Mouse (Mus musculus) spleen, postnatal 14 days (tissue): ENCODE results near the gene Mapk8ip1.

Source experiments
- DNase-seq, 2 experiments: peaks; one replicate each; pipeline ENCODE4 v3.0.0; 2021 to 2022; ENCODE audit warnings: low spot score in 2 of 2

Gene Mapk8ip1

DNA sequence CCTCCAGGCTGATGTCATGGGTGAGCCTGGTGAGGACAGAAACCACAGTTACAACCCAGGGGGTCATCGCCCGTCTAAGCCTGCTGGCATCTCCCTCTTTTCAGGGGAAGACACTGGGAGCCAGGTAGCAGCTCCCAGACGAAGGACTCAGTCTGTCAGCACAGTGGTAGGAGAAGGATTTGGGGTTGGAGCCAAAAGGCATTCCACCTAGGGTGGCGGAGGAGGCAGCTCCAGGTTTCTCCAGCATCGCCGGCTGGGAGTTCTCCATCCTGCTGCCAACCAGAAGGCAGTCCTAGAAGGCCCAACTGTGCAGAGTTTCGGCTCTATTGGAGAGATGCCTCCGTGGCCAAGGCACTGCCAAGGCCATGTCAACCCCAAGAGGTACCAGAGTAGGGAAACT lies 9.9 kb downstream of the Mapk8ip1 start:
- no peak for DNase-seq

DNA sequence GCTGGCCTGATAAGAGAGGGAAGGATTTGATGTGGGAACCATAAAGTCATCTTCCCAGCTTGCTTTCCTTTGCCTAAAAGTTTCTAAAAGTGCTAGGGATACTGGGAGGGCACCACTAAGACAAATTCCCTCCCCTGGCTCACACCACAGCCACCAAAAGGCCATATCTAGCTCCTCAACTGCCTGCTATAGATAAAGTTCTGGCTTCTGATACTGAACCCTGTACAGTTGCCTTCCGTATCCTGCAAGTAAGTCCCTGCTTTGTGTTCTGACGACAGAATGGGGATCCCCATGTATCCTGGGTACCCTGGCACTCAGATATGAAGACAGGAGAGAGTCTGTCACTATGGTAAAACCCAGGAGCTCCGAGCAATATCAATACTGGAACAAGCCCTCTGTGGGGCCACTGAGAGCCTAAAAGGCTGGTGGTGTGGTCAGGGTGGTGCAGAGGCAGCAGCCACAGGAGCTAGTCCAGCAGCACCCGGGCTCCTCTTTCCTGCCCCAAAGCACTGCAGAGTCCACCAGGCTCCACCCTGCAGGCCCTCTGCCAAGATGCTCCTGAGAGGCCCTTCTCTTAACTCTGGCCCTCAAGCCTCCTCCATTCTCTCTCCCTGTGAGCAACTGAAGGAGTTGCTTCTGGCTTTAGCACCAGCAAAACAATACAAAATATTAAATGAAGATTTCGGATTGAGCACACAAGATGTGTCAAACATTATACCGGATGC lies 10.7 kb downstream of the Mapk8ip1 start:
- no peak for DNase-seq

DNA sequence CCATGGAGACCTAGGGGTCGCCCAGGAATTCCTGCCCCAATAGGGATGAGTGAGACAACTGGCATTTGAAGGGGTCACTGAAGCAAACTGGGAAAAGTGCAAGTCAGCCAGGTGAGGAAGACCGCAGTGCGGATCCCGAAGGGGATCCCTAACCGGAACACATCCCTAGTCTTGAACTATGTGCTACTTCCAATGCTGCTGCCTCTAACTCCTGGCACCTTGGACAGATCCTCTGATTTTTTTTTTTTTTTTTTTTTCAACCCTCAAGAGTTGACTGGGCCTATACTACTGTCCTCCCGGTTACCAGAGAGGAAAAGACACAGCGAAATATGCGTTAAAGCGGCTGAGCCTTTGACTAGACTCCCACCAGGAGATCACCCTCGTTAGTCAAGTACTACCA lies 11.4 kb downstream of the Mapk8ip1 start:
- no peak for DNase-seq

DNA sequence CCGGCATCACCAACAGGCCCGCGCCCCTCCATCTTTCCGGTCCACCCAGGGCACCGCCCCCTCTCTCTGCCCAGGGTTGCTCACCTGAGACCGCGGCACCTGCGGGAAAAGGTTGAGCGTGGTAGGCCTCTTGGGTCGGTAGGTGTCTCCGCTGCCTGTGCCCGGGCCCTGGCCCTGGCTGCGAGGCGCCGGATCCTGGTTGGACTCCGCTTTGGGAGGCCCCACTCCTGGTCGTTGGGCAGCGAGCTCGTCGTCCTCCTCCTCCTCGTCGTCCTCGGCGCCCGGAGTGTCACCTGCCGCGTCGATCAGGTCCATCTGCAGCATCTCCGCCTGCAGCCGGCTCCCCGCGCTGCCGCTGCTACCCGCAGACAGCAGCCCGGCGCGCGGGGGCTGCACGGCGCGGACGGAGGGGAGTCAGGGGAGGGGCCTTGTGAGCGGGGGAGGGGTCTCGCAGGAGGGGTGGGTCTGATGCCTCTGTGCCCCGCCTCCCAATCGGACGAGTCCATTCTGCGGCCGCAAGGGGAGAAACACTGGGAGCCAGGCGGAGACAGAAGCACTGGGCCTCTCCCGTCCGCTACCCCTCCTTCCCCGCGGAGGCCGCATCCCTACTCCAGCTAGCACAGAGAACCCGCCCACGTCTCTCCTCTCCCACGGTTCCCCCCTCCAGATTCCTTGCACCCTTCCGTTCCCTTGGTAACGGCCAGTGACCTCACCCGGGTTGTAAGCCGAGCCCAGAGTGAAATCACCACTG lies 12.0 kb downstream of the Mapk8ip1 start:
- peak in 1 of 2 experiments; percentile 8 for DNase-seq

DNA sequence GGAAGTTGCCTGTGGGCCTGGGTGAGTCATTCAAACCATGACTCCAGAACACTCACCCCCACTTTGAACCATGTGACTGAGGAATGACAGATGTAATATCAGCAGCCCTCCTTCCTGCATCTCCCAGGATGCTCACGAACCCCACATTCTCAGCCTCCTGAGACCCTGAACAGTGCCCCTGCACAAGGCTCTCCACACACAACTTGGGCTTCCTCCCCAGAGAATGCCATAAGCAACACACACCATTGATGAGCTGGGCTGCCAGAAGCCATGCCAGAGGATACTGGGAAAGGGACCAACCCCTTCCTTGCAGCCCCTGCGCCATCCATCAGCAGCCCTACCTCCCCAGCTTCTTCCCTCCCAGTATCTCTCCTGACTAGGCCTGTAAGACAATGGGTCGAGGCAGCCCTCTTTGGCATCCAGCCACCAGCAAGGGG lies 13.0 kb downstream of the Mapk8ip1 start:
- DNase-seq = no peak

DNA sequence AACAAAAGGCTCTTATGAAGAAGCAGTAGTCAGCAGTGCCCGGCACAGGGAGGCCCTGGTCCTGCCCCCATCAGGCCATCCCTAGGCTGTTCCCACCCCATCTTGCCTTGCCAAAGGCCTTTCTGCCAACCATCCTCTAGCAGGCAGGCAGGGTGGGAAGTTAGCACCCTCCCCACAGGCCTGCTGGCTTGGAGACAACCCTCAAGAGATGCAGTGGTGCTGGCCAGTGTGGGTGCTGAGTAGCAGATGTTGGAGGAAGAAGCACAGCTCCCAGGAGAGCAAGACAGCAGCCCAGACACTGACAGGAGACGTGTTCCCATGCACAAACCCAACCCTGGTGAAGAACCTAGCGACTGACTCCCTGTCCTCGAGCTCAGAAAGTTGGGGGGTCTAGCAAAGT lies 13.4 kb downstream of the Mapk8ip1 start:
- no peak for DNase-seq

DNA sequence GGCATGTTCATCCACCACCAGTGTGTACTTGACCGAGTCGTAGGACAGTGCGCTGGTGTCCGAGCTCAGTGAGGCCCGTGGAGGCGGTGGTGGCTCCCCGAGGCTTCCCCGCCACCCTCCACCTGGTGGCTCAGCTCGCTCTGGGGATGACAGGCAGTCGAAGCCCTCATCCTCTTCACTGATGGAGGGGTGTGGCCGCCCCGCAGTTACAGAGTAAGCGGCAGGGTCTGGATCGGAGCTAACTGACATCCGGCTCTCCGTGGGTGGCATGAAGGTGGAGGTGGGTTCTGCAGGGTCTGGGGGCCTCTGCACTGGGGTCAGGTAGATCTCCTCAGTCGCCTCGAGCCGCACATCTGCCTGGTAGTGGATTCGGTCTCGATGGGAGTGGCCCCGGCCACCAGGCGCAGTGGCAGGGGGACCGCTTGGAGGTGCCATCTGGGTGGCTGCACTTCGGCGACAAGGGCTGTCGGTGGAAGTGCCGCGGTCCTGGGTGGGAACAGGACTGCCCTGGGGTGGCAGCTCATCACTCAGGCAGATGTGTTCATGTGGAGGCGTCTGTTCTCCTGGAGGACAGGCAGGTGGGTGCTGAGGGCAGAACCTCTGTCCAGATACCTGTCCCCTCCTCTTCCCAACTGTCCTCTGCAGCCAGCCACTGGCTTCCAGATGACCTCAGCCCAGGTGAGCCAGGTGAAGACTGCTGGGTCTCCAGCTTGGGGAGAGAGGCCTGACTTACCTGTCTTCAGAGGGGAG lies 14.1 kb downstream of the Mapk8ip1 start:
- no peak for DNase-seq

DNA sequence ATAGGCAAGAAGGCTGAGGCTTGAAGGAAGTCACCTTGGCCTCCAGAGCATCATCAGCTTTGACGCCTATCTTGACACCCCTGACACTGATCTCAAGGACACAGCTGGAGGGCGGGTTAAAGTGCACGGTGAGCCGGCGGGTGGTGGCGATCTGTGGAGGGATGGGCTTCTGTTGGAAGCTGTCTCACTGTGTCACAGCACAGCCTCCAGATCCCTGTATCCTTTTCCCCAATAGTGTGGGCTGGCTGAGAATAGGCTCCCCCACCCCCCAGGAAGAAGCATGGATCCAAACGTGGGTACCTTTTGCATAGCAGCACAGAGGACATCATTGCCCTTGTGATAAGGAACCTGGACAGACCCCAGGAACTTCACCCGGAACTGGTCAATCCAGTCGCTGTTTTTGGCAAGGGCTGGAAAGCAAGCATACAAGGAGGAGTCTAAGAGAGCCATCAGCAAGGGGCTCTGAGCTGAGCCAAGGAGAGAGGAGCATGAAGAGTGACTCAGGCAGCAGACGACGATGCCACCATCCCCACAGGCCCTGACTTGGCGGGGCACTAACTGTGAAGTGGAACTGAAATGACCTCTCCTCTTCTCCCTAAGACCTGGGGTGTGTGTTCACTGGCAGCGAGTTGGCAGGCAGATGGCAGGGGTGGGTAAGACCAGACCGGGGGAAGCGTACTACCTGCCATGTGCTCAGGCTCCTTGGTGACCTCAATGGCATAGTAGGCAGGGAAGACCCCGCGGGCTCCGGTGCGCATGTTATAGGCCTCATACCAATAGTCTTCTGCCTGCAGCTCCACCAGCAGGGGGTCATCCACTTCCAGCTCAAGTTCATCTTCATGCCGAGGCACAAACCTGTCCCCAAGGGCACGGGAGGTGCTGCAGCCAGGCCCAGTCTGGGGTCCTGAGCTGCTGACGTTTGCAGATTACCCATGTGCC lies 15.7 kb downstream of the Mapk8ip1 start:
- no peak for DNase-seq

DNA sequence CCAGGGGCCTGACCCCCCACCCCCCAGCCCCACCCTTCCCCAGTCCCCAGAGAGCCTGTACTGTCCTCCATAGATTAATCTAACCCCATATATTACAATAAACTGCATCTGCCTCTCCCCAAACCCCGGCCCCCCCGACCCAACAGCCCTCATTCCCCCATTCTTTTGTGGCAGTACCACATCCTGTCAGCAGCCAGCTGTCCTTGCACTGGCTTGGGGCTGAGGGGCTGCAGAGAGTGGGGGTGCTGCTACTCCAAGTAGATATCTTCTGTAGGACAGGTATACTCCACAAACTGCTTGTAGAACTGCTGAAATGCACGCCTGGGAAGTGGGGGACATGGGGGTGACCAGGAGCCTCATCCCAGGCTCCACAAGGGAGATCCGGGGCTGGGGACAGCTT lies 17.0 kb downstream of the Mapk8ip1 start:
- DNase-seq = no peak

DNA sequence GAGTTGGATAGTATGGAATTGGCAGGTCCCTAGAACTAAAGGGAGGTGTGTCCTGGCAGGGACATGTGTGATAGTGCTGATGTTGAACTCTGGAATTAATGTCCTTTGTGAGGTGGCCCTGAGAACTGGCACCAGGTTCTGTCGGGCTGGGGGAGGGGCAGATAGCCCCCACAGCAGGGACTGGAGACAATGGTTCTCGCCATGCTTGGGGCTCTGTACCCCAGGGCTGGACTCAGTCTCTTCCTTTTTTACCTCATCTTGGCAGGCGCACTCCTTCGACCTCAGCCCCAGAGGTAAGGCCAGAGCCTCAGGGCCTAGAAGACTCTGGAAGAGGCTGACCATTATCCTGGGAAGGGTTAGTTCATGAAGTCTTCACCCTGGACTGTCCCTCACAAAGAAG lies 18.3 kb downstream of the Mapk8ip1 start:
- DNase-seq = no peak

DNA sequence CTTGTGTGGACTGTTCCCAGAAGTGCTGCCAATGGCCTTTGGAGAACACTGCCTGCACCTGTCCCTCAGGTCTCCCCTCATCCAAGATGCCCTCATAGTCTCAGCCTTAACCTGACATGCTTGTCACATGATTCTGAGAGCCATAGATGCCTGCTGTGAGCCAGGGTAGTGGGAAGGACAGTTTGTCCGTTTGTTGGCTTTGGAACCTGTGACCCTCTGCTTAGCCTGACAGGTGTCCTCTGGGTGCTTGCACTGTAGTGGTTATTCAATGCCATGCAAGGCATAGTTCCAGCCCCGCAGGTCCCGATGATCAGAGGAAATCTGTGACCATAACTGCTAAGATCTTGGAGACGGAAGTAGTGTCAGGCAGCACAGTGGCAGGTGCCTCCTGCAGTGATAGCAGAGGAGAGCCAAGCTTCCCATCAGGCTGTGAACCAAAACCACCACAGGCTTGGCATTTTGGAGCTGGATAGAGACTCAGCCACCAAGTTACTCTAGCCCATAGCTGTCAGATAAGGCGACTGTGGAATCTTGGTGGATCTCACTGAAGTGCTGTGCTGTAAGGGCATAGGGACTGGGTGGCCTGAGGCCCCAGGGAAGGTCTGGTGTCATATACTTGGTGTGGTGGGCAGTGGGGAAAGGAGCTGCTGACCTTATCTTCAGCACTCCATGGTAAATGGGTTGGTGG lies 19.0 kb downstream of the Mapk8ip1 start, which contains the start of gene 1700029I15Rik:
Gene 1700029I15Rik, plus strand, starts transcription at position 638 of the 688 bp plus-strand sequence.
- DNase-seq = no peak

DNA sequence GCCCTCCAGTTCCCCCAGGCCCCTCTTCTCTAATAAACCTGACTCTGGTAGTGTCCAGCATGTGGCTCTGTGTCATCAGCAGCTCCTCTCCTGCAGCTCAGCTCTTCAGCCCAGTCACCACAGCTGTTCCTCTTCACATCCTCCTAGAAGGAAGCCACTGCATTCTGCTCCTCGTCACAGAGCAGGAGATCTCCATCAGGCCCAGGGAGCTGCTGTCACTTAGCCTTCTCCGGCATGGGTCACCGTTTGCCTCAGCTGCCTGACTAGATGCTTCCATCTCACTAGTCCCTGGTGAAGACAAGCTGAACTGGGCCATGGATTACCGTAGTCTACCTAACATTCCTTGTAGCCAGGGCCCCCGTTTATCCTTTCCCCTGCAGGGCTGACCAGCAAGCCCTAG lies 19.9 kb downstream of the Mapk8ip1 start:
- DNase-seq = no peak

DNA sequence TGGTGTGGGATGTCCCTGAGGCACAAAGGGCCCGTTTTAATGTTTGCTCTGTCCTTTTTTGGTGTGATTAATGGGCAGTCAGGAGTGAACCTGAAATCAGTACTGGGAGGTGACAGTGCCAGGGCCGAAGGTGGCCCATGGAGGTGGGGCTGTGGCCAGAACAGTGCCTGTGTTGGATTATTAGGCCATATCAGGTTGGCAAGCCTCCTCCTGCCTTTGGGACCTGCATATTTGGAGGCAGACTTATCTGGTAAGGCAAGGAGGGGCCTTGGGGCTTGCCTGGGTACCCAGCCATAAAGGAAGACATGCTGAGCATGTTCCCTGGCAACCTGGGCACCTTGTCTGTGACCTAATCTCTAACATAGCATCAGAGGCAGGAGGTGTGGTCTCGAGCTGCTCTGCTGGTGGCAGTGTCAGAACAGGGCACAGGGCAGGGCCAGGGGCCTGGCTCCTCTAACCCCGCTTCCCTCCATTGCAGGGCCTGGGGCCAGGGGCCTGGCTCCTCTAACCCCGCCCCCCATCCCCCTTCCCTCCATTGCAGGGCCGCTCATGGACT lies 20.5 kb downstream of the Mapk8ip1 start:
- no peak for DNase-seq

DNA sequence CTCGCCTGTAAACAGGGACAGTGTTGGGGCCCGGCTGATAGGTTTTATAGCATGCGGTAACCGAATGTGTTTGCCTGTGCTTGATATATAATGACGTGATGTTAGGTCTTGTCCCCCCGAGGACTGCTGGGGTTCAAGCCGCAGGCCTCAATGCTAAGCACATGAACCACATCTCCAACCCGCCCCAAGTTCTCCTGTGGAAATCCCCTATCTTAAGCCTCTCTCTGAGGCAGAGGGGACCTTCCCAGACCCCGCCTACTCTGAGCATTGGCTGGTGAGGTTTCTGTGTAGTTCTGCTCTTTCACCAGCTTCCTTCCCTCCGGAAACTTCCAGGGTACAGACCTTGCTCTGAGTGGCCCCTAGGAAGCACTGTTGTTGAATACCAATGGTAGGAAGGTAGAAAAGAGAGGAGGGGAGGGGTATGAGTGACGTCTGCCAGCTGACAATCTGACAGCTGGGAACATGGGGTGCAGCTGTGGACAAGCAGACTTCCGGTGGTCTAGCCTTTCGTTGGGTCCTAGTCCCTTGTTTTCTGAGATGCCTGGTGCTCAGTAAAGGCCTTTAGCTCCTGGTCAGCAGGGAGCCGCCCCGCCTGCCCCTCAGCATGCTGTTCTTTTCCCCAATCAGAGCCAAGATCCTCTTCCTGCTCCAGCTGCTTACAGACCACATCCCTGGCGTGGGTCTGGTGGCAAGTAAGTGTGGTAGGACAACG lies 21.1 kb downstream of the Mapk8ip1 start:
- DNase-seq = no peak

DNA sequence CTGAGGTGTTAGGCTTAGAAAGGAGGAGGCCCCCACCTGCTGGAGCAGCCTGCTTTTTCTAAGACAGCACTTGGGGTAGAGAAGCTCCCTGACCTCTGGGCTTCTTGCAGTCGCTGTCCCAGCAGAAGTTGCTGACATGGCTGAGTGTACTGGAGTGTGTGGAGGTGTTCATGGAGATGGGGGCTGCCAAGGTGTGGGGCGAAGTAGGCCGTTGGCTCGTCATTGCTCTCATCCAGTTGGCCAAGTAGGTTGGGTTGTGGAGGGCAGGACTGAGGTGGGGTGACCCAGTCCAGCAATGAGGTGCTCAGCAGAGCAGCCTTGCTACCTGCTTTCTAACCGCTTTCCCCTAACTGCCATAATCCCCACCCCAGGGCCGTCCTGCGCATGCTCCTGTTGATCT lies 23.7 kb downstream of the Mapk8ip1 start:
- no peak for DNase-seq

DNA sequence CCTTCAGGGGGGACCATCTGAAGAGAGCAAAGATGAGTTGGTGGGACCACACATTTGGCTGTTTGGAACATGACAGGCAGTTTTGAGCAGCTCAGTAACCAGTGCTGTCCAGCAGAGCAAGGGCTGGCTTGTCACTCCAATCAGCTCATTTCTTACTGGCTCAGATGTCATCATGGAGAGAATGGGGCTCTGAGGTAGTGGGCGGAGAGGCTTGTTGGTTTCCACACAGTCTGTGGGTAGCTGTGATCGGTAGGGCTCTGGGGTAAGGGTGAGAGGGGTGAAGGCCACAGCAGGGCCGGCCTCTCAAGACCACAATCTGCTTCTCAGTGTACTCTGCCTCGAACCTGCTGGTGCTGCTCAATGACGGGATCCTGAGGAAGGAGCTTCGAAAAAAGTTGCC lies 24.8 kb downstream of the Mapk8ip1 start:
- DNase-seq = no peak

DNA sequence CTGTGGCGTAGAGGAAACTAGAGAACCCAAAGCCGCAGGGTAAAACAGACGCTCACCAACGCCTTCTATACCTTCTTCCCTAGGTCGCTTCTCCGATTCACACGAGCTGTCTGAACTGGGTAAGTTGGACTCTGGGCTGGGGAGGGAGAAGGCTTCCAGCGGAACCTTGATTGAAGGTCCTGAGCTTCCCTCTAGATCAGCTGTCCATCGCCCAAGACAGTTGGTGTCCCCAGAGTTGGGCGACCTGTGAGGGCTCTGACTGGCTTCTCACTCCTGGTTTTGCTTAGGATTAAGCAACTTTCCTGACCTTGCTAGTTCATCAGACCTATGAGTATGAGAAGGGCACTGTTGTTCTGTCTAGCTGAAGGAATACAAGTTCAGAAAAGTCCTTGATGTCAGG lies 25.3 kb downstream of the Mapk8ip1 start:
- DNase-seq = no peak

DNA sequence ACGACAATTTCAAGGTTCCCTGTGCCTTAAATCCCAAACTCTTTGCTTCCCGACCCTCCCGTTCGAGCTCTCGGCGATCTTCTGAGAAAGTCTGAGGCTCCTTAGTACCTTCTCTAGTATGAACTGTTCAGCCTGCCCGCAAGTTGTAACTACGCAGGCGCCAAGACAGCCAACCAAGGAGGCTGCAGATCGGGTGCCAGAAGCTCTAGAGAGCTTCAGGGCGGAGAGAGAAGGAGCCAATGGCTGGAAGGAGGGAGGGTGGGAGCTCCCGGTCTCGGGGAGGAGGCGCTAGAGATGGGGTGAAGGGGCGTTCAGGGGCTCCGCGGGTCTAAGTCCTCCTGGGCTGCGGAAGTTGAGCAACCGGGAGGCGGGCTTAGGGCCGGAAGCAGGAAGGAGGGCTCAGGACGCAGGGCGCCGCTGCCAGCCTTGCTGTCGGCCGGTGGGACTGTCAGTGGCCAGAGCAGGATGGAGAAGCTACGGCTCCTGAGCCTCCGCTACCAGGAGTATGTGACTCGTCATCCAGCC lies 25.9 kb downstream of the Mapk8ip1 start:
- peak; percentile 80 to 86 for DNase-seq

DNA sequence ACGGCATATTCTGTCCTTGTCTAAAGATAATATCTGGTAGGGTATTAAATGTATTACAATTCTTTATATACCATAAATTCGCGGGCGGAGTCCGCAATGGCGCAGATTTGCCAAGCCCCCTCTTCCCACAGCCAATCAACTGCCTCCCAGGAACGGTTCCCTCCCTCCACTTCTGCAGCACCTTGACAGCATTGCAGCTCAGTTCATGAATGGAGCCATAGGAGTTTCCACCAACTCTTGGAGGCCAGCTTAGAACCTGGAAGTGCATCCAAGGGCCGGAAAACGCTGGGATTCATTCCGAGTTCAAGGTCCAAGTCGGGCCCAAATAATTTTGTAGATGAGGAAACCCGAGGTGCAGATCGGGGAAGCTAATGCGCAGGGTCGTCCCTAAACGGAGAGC lies 26.5 kb downstream of the Mapk8ip1 start, which contains the start of the genes Pex16 and Large2:
Gene Pex16, plus strand, starts transcription at position 163 of the 400 bp plus-strand sequence.
Gene Large2, minus strand, starts transcription at position 356 of the 400 bp plus-strand sequence.
- DNase-seq = peak in 1 of 2 experiments; percentile 27
